Mouse (Mus musculus) myocyte (in vitro differentiated cells): ENCODE data around the gene Ttc21b. TPM values are rescaled to one million over a fixed set of nuclear protein-coding genes. Genes with fewer than 3 reads are reported as not detected.

ENCODE experiments used
- H3K27me3 ChIP-seq: one replicate; pipeline ENCODE4 v1.6.1; 2011; ENCODE audit not compliant: control insufficient read depth, insufficient read depth, insufficient read length
- H3K36me3 ChIP-seq: one replicate; pipeline ENCODE4 v1.6.1; 2011; ENCODE audit not compliant: control insufficient read depth, insufficient read depth
- H3K4me2 ChIP-seq: one replicate; pipeline ENCODE4 v1.6.1; 2011; ENCODE audit warnings: low read depth, control low read depth
- H3K4me3 ChIP-seq: one replicate; pipeline ENCODE4 v1.5.1; 2011; ENCODE audit warnings: mild to moderate bottlenecking, control low read depth, moderate library complexity
- H3K79me2 ChIP-seq: one replicate; pipeline ENCODE4 v1.6.1; 2011; ENCODE audit not compliant: control insufficient read depth, insufficient read depth
- H3ac ChIP-seq: one replicate; pipeline ENCODE4 v1.6.1; 2011; ENCODE audit not compliant: control insufficient read depth, insufficient read length
- CEBPB ChIP-seq: IDR thresholded peaks from 2 replicates; pipeline ENCODE4 v1.6.1; 2011; ENCODE audit warnings: mild to moderate bottlenecking, moderate library complexity; ENCODE audit not compliant: poor library complexity, insufficient read depth, severe bottlenecking
- E2F4 ChIP-seq: IDR thresholded peaks from one replicate; pipeline ENCODE4 v1.6.1; 2011; ENCODE audit warnings: mild to moderate bottlenecking, control low read depth, moderate library complexity; ENCODE audit not compliant: insufficient read depth
- MAX ChIP-seq: IDR thresholded peaks from one replicate; pipeline ENCODE4 v1.6.1; 2011; ENCODE audit warnings: low read depth, mild to moderate bottlenecking, control low read depth
- MYOD1 ChIP-seq, 3 experiments: IDR thresholded peaks; one replicate each; pipeline ENCODE4 v1.6.1; 2011; ENCODE audit warnings: control low read depth in 2 of 3, low read depth in 2 of 3, mild to moderate bottlenecking in 2 of 3, moderate library complexity in 1 of 3; ENCODE audit not compliant: insufficient read length in 2 of 3, control insufficient read depth in 1 of 3
- MYOG ChIP-seq, 3 experiments: IDR thresholded peaks; one replicate each; pipeline ENCODE4 v1.6.1; 2011; ENCODE audit warnings: control low read depth in 2 of 3, low read depth in 2 of 3, mild to moderate bottlenecking in 2 of 3; ENCODE audit not compliant: insufficient read length in 2 of 3, control insufficient read depth in 1 of 3, insufficient read depth in 1 of 3
- POLR2A ChIP-seq: IDR thresholded peaks from one replicate; pipeline ENCODE4 v1.6.1; 2011; ENCODE audit warnings: low read depth, mild to moderate bottlenecking, control low read depth, moderate library complexity; ENCODE audit not compliant: insufficient read length
- POLR2AphosphoS2 ChIP-seq: IDR thresholded peaks from one replicate; pipeline ENCODE4 v1.6.1; 2011; ENCODE audit warnings: low read depth, control low read depth; ENCODE audit not compliant: insufficient read length
- REST ChIP-seq: IDR thresholded peaks from one replicate; pipeline ENCODE4 v1.6.1; 2011; ENCODE audit warnings: mild to moderate bottlenecking, control low read depth, moderate library complexity; ENCODE audit not compliant: insufficient read depth, insufficient read length
- SRF ChIP-seq: IDR thresholded peaks from one replicate; pipeline ENCODE4 v1.6.1; 2011; ENCODE audit warnings: low read depth; ENCODE audit not compliant: control insufficient read depth, insufficient read length
- TCF12 ChIP-seq: IDR thresholded peaks from one replicate; pipeline ENCODE4 v1.6.1; 2011; ENCODE audit warnings: mild to moderate bottlenecking, control low read depth; ENCODE audit not compliant: poor library complexity, insufficient read depth, severe bottlenecking
- TCF3 ChIP-seq: IDR thresholded peaks from one replicate; pipeline ENCODE4 v1.6.1; 2011; ENCODE audit warnings: low read depth, control low read depth; ENCODE audit not compliant: insufficient read length
- USF1 ChIP-seq: IDR thresholded peaks from one replicate; pipeline ENCODE4 v1.6.1; 2011; ENCODE audit warnings: low read depth, mild to moderate bottlenecking, control low read depth, moderate library complexity
- polyA plus RNA-seq: library from polyadenylated mRNA; unstranded; fragments of >200 nt; fragmentation: generic; extraction: Trizol; gene quantifications from one replicate; pipeline ENCODE4 v1.2.1, GENCODE M21; 2012; ENCODE audit warnings: missing spikeins

The Ttc21b gene
- polyA plus RNA-seq, 1 experiment, result 3.3 TPM

GRCm38 (mm10) chr2:66158140-66158915, 98.1 kb downstream of the Ttc21b start:
- TF ChIP-seq MYOD1 (IDR thresholded peaks at IDR 0.05; ENCODE audit: control insufficient read depth in 1 of 3, insufficient read length in 2 of 3, low read depth in 2 of 3), result no peak
- no peaks in the 10 kb centered on the region for H3K36me3 ChIP-seq

GRCm38 (mm10) chr2:66151436-66151835, 105.0 kb downstream of the Ttc21b start:
- Histone ChIP-seq H3K4me2 (no peak overlapping the region), H3K27me3 (no peaks in the 10 kb centered on the region), H3K79me2 (no peaks in the 10 kb centered on the region), H3K36me3 (no peaks in the 10 kb centered on the region), H3ac (no peak overlapping the region), H3K4me3 (no peak overlapping the region)
- no peak for TF ChIP-seq CEBPB
- TF ChIP-seq REST, result no peak
- no peak for TF ChIP-seq SRF
- TF ChIP-seq E2F4, result no peak
- no peak for TF ChIP-seq POLR2AphosphoS2
- no peak for TF ChIP-seq MAX
- TF ChIP-seq MYOG (IDR thresholded peaks at IDR 0.05; ENCODE audit: control insufficient read depth in 1 of 3, insufficient read depth in 1 of 3, insufficient read length in 2 of 3, low read depth in 2 of 3), result no peak
- TF ChIP-seq TCF3, result no peak
- TF ChIP-seq POLR2A, result no peak
- TF ChIP-seq USF1, result no peak
- no peak for TF ChIP-seq MYOD1 (IDR thresholded peaks at IDR 0.05; ENCODE audit: control insufficient read depth in 1 of 3, insufficient read length in 2 of 3, low read depth in 2 of 3)
- TF ChIP-seq TCF12, result no peak

More at GRCm38 (mm10) chr2:66158140-66158915, 98.1 kb downstream of the Ttc21b start:
- H3K4me2 ChIP-seq, result no peak overlapping the region
- no peak overlapping the region for H3ac ChIP-seq
- H3K4me3 ChIP-seq, result no peak overlapping the region
- H3K79me2 ChIP-seq, result no peaks in the 10 kb centered on the region
- no peaks in the 10 kb centered on the region for H3K27me3 ChIP-seq

- H3K36me3 ChIP-seq, result no peaks in the 10 kb centered on the region
- H3K4me2 ChIP-seq, result no peak overlapping the region
- no peaks in the 10 kb centered on the region for H3K27me3 ChIP-seq
- H3K79me2 ChIP-seq, result no peaks in the 10 kb centered on the region
- H3ac ChIP-seq, result no peak overlapping the region
- no peak overlapping the region for H3K4me3 ChIP-seq
- TF ChIP-seq POLR2A, result no peak
- no peak for TF ChIP-seq POLR2AphosphoS2
- TF ChIP-seq SRF, result no peak
- TF ChIP-seq TCF12, result no peak
- no peak for TF ChIP-seq TCF3
- TF ChIP-seq REST, result no peak
- TF ChIP-seq MYOG (IDR thresholded peaks at IDR 0.05; ENCODE audit: control insufficient read depth in 1 of 3, insufficient read depth in 1 of 3, insufficient read length in 2 of 3, low read depth in 2 of 3), result no peak
- TF ChIP-seq CEBPB, result no peak
- TF ChIP-seq MYOD1 (IDR thresholded peaks at IDR 0.05; ENCODE audit: control insufficient read depth in 1 of 3, insufficient read length in 2 of 3, low read depth in 2 of 3), result no peak
- no peak for TF ChIP-seq MAX
- no peak for TF ChIP-seq E2F4
- no peak for TF ChIP-seq USF1
These were observed 105.9 kb downstream of the Ttc21b start for GRCm38 (mm10) chr2:66150531-66150930.

DNA sequence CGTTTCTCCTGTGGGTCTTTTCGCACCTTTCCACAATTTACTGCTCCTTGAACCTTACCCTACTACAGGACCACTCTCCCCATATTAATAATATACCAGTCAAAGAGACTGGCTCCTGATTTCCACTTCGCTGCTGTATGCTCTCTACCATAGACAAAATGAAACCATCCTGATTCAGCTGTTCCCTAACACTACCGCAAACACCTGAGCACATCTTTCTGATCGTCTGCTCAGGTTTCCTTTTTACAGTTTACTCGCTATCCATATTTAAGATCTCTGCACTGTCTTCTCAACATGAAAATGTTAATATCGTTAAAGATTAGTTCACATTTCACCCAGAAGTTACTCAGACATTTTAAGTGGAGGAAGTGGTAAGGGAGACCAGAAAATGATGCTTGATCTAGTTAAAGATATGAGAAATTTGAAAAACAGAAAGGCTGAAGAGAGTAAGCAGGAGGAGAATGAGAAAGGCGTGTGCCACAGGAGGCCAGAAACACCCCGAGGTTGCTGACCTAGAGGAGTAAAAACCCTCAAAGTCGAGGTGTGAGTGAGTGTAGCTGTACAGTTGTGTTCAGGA, 107.7 kb downstream of the Ttc21b start:
- Histone ChIP-seq H3K4me3 (no peak overlapping the region), H3K27me3 (no peaks in the 10 kb centered on the region), H3K36me3 (no peaks in the 10 kb centered on the region), H3ac (no peak overlapping the region), H3K4me2 (no peak overlapping the region), H3K79me2 (no peaks in the 10 kb centered on the region)
- TF ChIP-seq MYOD1 (IDR thresholded peaks at IDR 0.05; ENCODE audit: control insufficient read depth in 1 of 3, insufficient read length in 2 of 3, low read depth in 2 of 3) (no peak), POLR2A (no peak), TCF3 (no peak), MYOG (IDR thresholded peaks at IDR 0.05; ENCODE audit: control insufficient read depth in 1 of 3, insufficient read depth in 1 of 3, insufficient read length in 2 of 3, low read depth in 2 of 3) (no peak), USF1 (no peak), POLR2AphosphoS2 (no peak), SRF (no peak), REST (no peak), CEBPB (no peak), TCF12 (no peak), MAX (no peak), E2F4 (no peak)

GRCm38 (mm10) chr2:66146473-66146872, 109.9 kb downstream of the Ttc21b start:
- Histone ChIP-seq H3K36me3 (no peaks in the 10 kb centered on the region), H3K4me3 (no peak overlapping the region), H3K4me2 (no peak overlapping the region), H3ac (no peak overlapping the region), H3K27me3 (no peaks in the 10 kb centered on the region), H3K79me2 (no peaks in the 10 kb centered on the region)
- TF ChIP-seq MAX, result no peak
- TF ChIP-seq USF1, result no peak
- TF ChIP-seq MYOG (IDR thresholded peaks at IDR 0.05; ENCODE audit: control insufficient read depth in 1 of 3, insufficient read depth in 1 of 3, insufficient read length in 2 of 3, low read depth in 2 of 3), result no peak
- no peak for TF ChIP-seq POLR2AphosphoS2
- TF ChIP-seq TCF12, result no peak
- TF ChIP-seq POLR2A, result no peak
- TF ChIP-seq SRF, result no peak
- no peak for TF ChIP-seq REST
- TF ChIP-seq TCF3, result no peak
- no peak for TF ChIP-seq E2F4
- no peak for TF ChIP-seq CEBPB
- TF ChIP-seq MYOD1 (IDR thresholded peaks at IDR 0.05; ENCODE audit: control insufficient read depth in 1 of 3, insufficient read length in 2 of 3, low read depth in 2 of 3), result no peak
